Mouse (Mus musculus) adrenal gland, postnatal 25 days (tissue): Measurements from ENCODE around the gene Pycard. TPM values are rescaled to one million over a fixed set of nuclear protein-coding genes. Genes with fewer than 3 reads are reported as not detected.

Experiments used
- total RNA-seq: library from RNA; stranded (reverse); gene quantifications from 2 replicates; pipeline ENCODE4 v1.2.3, GENCODE M21; 2021

Pycard gene
- total RNA-seq, 1 experiment from 2014 or later, result 5.5 TPM

Other genes starting within 250 kb of the Pycard start
- 18.3 and 18.5 TPM in 2 replicates for gene Fbxl19, start 249.3 kb downstream of the Pycard start, total RNA-seq
- gene Orai3, start 224.1 kb downstream of the Pycard start, total RNA-seq, result 31.5 and 37.2 TPM in 2 replicates
- gene Setd1a, start 217.2 kb downstream of the Pycard start, total RNA-seq, result 36.9 and 49.8 TPM in 2 replicates
- 4.4 and 6.9 TPM in 2 replicates for gene Gm49388, start 208.3 kb downstream of the Pycard start, total RNA-seq
- 49.1 and 66.2 TPM in 2 replicates for gene Hsd3b7, start 193.3 kb downstream of the Pycard start, total RNA-seq
- gene Stx4a, start 169.6 kb downstream of the Pycard start, total RNA-seq, result 101 and 122 TPM in 2 replicates
- gene Stx1b, start 169.3 kb downstream of the Pycard start, total RNA-seq, result 4.2 and 8.0 TPM in 2 replicates
- gene Zfp646, start 117.6 kb downstream of the Pycard start, total RNA-seq, result 41.2 and 42.2 TPM in 2 replicates
- gene Zfp668, start 117.0 kb downstream of the Pycard start, total RNA-seq, result 9.3 and 11.3 TPM in 2 replicates
- 1.2 and 2.2 TPM in 2 replicates for gene Prss53, start 102.9 kb downstream of the Pycard start, total RNA-seq
- gene Gm21974, start 98.4 kb downstream of the Pycard start, total RNA-seq, result not detected in 2 replicates
- gene Vkorc1, start 98.2 kb downstream of the Pycard start, total RNA-seq, result 69.5 and 76.6 TPM in 2 replicates
- 119 and 123 TPM in 2 replicates for gene Bckdk, start 89.8 kb downstream of the Pycard start, total RNA-seq
- gene Kat8, start 81.4 kb downstream of the Pycard start, total RNA-seq, result 30.0 and 32.6 TPM in 2 replicates
- 0.15 TPM in 1 of 2 replicates, not detected in the other for gene Prss8, start 63.8 kb downstream of the Pycard start, total RNA-seq
- 4.4 and 9.7 TPM in 2 replicates for gene Prss36, start 47.1 kb downstream of the Pycard start, total RNA-seq
- gene Fus, start 26.4 kb downstream of the Pycard start, total RNA-seq, result 189 and 309 TPM in 2 replicates
- gene Trim72, start 10.1 kb upstream of the Pycard start, total RNA-seq, result 0.24 TPM in 1 of 2 replicates, not detected in the other
- gene Itgam, start 68.8 kb upstream of the Pycard start, total RNA-seq, result 2.5 and 2.9 TPM in 2 replicates
- gene Gm49368, start 68.8 kb upstream of the Pycard start, total RNA-seq, result not detected in 2 replicates
- gene Itgax, start 135.7 kb upstream of the Pycard start, total RNA-seq, result 0.71 and 0.97 TPM in 2 replicates
- gene Itgad, start 160.5 kb upstream of the Pycard start, total RNA-seq, result not detected in 2 replicates
- 2.8 and 5.0 TPM in 2 replicates for gene Cox6a2, start 212.5 kb upstream of the Pycard start, total RNA-seq
- 19.3 and 20.5 TPM in 2 replicates for gene Armc5, start 243.5 kb upstream of the Pycard start, total RNA-seq
- gene 9130023H24Rik, start 244.2 kb upstream of the Pycard start, total RNA-seq, result 9.1 and 10.3 TPM in 2 replicates